Mouse (Mus musculus) spleen, adult 2 months (tissue): Measurements from ENCODE around the gene Dhx37.

Source experiments
- CTCF ChIP-seq: fragments of 200-500 bp; IDR thresholded peaks from 2 replicates; pipeline ENCODE4 v1.5.1; 2011; ENCODE audit warnings: mild to moderate bottlenecking, inconsistent platforms; ENCODE audit not compliant: insufficient read depth, insufficient read length, insufficient replicate concordance; ENCODE audit errors: extremely low read depth
- POLR2A ChIP-seq: fragments of 200-500 bp; IDR thresholded peaks from 2 replicates; pipeline ENCODE4 v1.6.1; 2011; ENCODE audit warnings: low read depth, low read length, inconsistent platforms

DNA sequence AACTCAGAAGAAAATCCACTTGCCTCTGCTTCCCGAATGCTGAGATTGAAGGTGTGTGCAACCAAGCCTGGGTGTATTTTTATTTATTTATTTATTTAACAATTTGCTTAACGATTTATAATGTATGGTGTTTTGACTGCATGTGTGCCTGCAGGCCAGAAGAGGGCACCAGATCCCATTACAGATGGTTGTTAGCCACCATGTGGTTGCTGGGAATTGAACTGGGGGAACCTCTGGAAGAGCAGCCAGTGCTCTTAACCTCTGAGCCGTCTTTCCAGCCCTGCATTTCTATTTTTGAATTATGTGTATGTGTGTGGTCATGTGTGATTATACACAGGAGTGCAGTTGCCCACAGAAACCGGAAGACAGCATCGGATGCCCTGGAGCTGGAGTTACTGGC is 9.4 kb upstream of the Dhx37 start:
- no peak for TF ChIP-seq POLR2A
- TF ChIP-seq CTCF: no peak
